Mouse (Mus musculus): ENCODE measurements around the gene Ppp1r26.

- TF ChIP-seq CTCF (IDR thresholded peaks at IDR 0.05; ENCODE audit: low read depth) (no peak), EP300 (optimal IDR thresholded peaks at IDR 0.05) (no peak)
Measured at GRCm38 (mm10) chr2:28416511-28416910, 30.1 kb upstream of the Ppp1r26 start.
